Mouse (Mus musculus) intestine, embryonic 16.5 days (tissue): ENCODE results near the gene Ssr4. TPM values are rescaled to one million over a fixed set of nuclear protein-coding genes. Genes with fewer than 3 reads are reported as not detected.
"Not testable (repeated sequence)": the region's sequence is repeated elsewhere in the genome, so short reads cannot be mapped to it uniquely, and the experiment has no call there.

Experiments
- ATAC-seq: fragments of 200-750 bp; cut with Nextera tagmentation; 2 replicates; pipeline ENCODE4 v1.8.0; 2017; ENCODE audit warnings: moderate TSS enrichment, moderate library complexity
- H3K27ac ChIP-seq: fragments of 300-500 bp; sonication (generic); 2 replicates; pipeline ENCODE4 v1.5.1; 2014; ENCODE audit warnings: mild to moderate bottlenecking, low read length
- H3K27me3 ChIP-seq: fragments of 300-500 bp; sonication (generic); replicated peaks from 2 replicates; pipeline ENCODE4 v1.6.1; 2014; ENCODE audit warnings: low read length, control low read depth, mixed read lengths; ENCODE audit not compliant: control insufficient read depth, insufficient read depth
- H3K36me3 ChIP-seq: fragments of 300-500 bp; sonication (generic); 2 replicates; pipeline ENCODE4 v1.6.1; 2014; ENCODE audit warnings: low read length, control low read depth; ENCODE audit not compliant: control insufficient read depth, insufficient read depth
- H3K4me1 ChIP-seq: fragments of 300-500 bp; sonication (generic); 2 replicates; pipeline ENCODE4 v1.6.1; 2014; ENCODE audit warnings: low read length, control low read depth, mixed read lengths; ENCODE audit not compliant: control insufficient read depth, insufficient read depth
- H3K4me2 ChIP-seq: fragments of 300-500 bp; sonication (generic); 2 replicates; pipeline ENCODE4 v1.6.1; 2014; ENCODE audit warnings: low read depth, low read length, control low read depth
- H3K4me3 ChIP-seq: fragments of 300-500 bp; sonication (generic); 2 replicates; pipeline ENCODE4 v1.5.1; 2014; ENCODE audit warnings: mild to moderate bottlenecking, low read length
- H3K9ac ChIP-seq: fragments of 300-500 bp; sonication (generic); 2 replicates; pipeline ENCODE4 v1.6.1; 2014; ENCODE audit warnings: low read depth, low read length
- H3K9me3 ChIP-seq: fragments of 300-500 bp; sonication (generic); 2 replicates; pipeline ENCODE4 v1.6.1; 2016; ENCODE audit warnings: low read length, control low read depth; ENCODE audit not compliant: control insufficient read depth
- WGBS: fragments of 180-500 bp; shearing (Covaris S2); extraction: QIAGEN DNeasy Blood & Tissue Kit; methylation state at CpG from one replicate; pipeline ENCODE4 v1.1.7; 2014; 5-methylcytosine and 5-hydroxymethylcytosine counted together
- polyA plus RNA-seq: library from polyadenylated mRNA; unstranded; fragments of >200 nt; fragmentation: Nextera tagmentation; extraction: Ambion mirVana; gene quantifications from 2 replicates; pipeline ENCODE4 v1.2.1, GENCODE M21; 2015

Gene Ssr4
- 269 TPM in 2 replicates for polyA plus RNA-seq

DNA sequence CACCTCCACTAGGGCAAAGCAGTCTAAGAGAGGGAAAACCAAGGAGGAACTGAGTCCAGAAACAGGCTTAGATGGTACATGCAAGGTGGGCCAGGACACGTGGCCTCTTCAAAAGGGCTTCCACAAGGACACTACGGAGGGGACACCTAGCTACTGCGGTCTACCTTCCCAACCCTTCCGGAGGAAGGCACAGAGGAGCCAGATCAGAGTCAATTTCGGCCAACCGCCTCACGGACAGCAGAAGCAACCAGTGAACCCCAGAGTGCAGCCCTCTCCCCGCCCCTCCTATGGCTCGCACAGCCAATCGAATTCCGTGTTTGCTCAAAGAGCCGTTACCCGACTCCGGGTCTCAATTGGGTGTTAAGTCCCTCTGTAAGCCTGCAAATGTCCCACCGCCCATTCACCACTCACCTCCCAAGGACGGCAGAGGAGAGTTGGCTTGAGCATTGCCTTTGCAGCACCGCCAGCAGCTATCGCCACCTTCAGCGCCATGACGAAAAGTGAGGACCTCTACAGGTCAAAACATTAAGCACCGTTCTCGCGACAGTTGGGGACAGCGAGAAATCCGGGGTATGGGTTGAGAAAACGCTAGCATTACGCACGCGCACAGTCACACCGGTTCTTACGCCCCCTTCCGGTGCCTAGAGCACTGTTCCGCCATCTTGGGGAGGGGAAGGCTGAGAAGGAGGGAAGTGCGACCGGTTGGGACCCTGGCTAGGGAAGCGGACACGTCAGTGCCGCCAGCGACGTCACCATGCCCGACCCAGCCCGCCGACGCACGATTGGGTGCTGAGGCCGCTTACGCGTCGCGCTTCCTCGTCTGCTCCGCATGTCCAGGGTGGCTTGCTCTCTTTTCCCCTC is at the start of gene Ssr4, which contains the start of gene Idh3g:
Ssr4 (plus strand) TSS at position 665 of the 861 bp plus-strand sequence.
Idh3g (minus strand) TSS at position 534 of the 861 bp plus-strand sequence.
- peaks cover 11% of the 10 kb centered on the region; the same call in 1 of the 2 replicates for H3K4me1 ChIP-seq
- peak within 1 kb of the TSS; percentile 62 for H3K4me3 ChIP-seq
- 11% methylated on average over 49 of the region's 52 CpGs for WGBS
- H3K27ac ChIP-seq = peak within 1 kb of the TSS; percentile 86
- H3K9me3 ChIP-seq = no peaks in the 10 kb centered on the region
- H3K27me3 ChIP-seq = no peaks in the 10 kb centered on the region; the same call in 1 of the 2 replicates
- H3K9ac ChIP-seq = peak within 1 kb of the TSS; percentile 78
- ATAC-seq = peak; percentile 97
- no peaks in the 10 kb centered on the region for H3K36me3 ChIP-seq
- peak within 1 kb of the TSS; percentile 67 for H3K4me2 ChIP-seq

DNA sequence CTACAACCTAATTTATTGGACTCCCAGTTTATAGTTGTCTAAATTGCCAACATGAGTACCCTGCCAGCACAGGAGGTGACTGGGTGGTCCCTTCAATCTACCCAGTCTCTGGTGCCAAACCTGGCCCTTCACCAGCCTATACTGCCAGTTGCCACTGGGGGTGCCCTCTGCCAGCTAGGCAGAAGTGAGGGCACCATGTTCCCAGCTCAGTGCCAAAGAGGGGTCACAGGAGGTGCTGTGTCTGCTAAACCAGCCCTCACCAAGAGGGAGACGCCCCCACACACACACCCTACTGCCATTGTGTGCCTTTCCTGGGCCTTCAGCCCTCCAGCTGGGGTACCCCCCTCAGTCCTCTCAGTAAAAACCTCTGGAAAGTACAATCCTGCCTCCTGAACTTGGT is 48.7 kb upstream of the Ssr4 start:
- WGBS = 56% methylated on average over 1 of the region's 1 CpGs
- no peak overlapping the region for H3K9ac ChIP-seq
- no peak overlapping the region for H3K4me3 ChIP-seq
- H3K4me1 ChIP-seq = no peaks in the 10 kb centered on the region
- H3K9me3 ChIP-seq = no peaks in the 10 kb centered on the region
- no peak for ATAC-seq
- H3K36me3 ChIP-seq = no peaks in the 10 kb centered on the region
- no peak overlapping the region for H3K27ac ChIP-seq
- no peaks in the 10 kb centered on the region; the same call in 1 of the 2 replicates for H3K27me3 ChIP-seq
- H3K4me2 ChIP-seq = no peak overlapping the region

DNA sequence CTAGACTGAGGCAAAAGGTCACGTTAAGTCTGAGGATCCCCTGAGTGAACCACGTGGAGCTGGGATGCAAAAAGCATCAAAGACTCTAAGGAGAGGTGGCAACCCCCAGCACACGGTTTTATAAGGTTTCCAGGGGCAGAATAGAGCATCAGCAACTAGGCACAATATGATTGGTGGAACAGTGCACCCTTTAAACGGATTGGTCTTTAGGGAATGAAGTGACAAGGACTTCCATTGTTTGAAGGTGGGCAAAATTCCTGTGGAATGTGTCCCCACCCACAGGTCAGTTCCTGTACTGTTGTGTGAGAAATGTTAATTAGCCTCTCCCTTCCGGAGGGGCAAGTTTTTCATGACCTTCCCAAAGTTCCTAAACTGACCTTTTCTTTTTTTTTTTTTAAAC is 47.7 kb upstream of the Ssr4 start:
- 58% methylated on average over 5 of the region's 5 CpGs for WGBS
- H3K4me3 ChIP-seq = no peak overlapping the region
- no peaks in the 10 kb centered on the region; the same call in 1 of the 2 replicates for H3K27me3 ChIP-seq
- ATAC-seq = no peak
- H3K9me3 ChIP-seq = no peaks in the 10 kb centered on the region
- no peaks in the 10 kb centered on the region for H3K36me3 ChIP-seq
- no peaks in the 10 kb centered on the region for H3K4me1 ChIP-seq
- H3K9ac ChIP-seq = no peak overlapping the region
- no peak overlapping the region for H3K27ac ChIP-seq
- no peak overlapping the region for H3K4me2 ChIP-seq

DNA sequence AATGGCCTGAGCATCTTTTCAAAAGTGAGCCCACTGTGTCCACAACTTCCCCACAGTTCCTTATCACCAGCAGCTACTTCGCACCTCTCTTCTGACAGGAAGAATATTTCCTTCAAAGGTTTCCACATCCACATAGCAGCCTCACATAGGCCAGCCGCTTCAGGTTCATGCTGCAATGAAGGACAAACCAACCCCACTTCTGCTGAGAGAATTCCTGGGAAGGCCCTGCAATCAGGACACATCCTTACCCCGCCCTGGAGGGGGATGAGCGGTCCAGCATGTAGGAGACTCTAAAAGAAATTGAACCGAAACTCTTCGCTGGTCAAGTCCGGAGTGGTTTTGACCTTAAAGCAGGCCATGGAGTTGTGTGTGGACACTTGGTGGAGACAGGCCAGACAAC is 47.0 kb upstream of the Ssr4 start:
- H3K9ac ChIP-seq, H3K9me3 ChIP-seq, ATAC-seq, H3K36me3 ChIP-seq, H3K4me3 ChIP-seq, H3K4me2 ChIP-seq, H3K27me3 ChIP-seq, H3K27ac ChIP-seq, H3K4me1 ChIP-seq: not testable (repeated sequence)
- 96% methylated on average over 7 of the region's 7 CpGs for WGBS

DNA sequence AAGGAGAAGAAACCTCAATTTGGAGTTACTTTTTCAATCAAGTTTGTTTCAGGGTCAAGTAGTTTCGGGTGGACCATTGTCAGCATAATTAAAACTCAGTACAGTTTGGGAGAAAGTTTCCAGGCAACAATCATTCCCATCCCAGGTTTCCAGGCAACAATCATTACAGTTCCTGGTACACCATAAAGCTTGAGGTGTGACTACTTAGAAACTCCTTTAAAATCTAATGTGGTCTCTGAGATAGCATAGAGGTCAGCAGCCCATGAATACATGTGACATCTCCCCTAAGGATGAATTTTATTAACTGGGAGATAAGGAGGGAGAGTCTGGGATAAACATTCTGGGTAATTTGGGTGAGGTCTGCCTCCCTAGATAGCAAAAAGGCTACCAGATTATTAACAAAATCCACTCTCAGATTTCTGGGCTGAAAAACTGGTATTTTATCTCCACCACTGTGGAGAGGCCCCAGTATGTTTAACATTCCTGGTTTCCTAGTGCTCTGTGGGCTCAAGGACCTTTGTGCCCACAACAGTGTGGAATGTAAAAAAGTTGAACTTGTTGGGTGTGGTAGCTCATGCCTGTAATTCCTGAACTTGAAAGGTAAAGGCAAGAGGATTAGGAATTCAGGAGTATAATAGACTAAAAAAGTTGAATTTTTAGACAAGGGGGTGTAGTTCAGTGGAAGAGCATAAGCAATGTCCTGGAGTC is 41.9 kb upstream of the Ssr4 start:
- H3K27me3 ChIP-seq = no peaks in the 10 kb centered on the region
- H3K4me3 ChIP-seq = no peak overlapping the region
- no peak overlapping the region for H3K27ac ChIP-seq
- H3K4me2 ChIP-seq = no peak overlapping the region
- no peaks in the 10 kb centered on the region for H3K36me3 ChIP-seq
- ATAC-seq = peak; percentile 85
- no peaks in the 10 kb centered on the region for H3K4me1 ChIP-seq
- no peak overlapping the region for H3K9ac ChIP-seq
- no peaks in the 10 kb centered on the region for H3K9me3 ChIP-seq
- WGBS = 52% methylated on average over 1 of the region's 1 CpGs

DNA sequence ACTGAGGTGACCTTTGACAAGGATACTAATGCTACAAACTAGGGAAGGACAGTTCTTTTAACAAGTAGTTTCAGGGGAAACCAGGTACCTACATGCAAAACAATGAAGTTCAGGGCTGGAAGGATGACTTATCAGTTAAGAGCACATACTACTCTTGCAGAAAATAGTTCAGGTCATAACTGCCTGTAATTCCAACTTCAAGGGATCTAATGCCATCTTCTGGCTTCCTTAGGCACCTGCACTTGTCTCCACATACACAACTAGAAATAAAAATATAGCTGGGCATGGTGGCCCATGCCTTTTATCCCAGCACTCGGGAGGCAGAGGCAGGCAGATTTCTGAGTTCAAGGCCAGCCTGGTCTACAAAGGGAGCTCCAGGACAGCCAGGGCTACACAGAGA is 37.9 kb upstream of the Ssr4 start:
- 94% methylated on average over 1 of the region's 1 CpGs for WGBS
- Histone ChIP-seq H3K9me3 (no peaks in the 10 kb centered on the region), H3K4me3 (no peak overlapping the region), H3K9ac (no peak overlapping the region), H3K27me3 (no peaks in the 10 kb centered on the region), H3K36me3 (no peaks in the 10 kb centered on the region), H3K4me2 (no peak overlapping the region), H3K4me1 (no peaks in the 10 kb centered on the region), H3K27ac (no peak overlapping the region)
- ATAC-seq = no peak

DNA sequence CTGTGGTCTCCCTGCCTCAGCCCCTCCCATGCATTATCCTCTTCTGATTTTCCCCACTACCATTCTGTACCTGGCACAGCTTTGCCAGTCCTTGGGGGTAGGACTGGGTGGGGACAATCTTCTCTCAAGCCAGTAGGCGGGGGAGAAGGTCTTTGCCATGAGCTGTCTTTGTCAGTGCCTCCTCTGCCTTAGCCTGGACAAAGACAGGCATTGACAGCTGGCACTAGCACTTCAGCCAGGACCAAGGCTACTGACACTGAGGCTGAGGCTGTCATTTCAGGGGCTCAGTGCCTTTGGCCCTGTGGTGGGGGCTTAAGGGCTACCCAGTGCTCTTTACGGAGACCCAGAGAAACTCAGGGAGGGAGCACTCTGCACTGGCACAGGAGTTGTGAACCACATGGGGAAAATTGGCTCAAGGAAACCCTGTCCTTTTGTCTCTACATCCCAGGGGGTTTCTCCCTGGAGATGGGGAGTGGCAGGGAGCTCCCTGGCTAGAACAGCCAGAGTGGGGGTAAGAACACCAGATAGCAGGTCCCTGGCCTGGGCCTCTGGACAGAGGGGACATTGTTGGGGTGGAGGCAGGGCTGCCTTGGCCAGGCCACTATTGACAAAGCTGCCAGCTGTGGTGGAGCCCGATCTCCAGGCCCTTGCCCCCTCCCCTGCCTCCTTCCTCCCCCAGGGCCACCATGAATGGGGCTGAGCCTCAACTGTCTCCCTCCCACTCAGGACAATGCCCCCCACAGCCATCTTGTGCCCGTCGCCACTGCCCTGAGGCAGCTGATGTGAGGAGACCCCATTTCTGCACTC is 30.3 kb upstream of the Ssr4 start, which contains the start of gene Plxnb3:
Plxnb3 (plus strand) TSS at position 757 of the 807 bp plus-strand sequence.
- Histone ChIP-seq H3K4me3 (no peak within 1 kb of the TSS), H3K9ac (no peak within 1 kb of the TSS), H3K27ac (no peak within 1 kb of the TSS), H3K9me3 (no peaks in the 10 kb centered on the region), H3K36me3 (no peaks in the 10 kb centered on the region), H3K4me1 (no peaks in the 10 kb centered on the region), H3K27me3 (no peaks in the 10 kb centered on the region; the same call in 1 of the 2 replicates), H3K4me2 (no peak within 1 kb of the TSS)
- 64% methylated on average over 5 of the region's 5 CpGs for WGBS
- no peak for ATAC-seq

DNA sequence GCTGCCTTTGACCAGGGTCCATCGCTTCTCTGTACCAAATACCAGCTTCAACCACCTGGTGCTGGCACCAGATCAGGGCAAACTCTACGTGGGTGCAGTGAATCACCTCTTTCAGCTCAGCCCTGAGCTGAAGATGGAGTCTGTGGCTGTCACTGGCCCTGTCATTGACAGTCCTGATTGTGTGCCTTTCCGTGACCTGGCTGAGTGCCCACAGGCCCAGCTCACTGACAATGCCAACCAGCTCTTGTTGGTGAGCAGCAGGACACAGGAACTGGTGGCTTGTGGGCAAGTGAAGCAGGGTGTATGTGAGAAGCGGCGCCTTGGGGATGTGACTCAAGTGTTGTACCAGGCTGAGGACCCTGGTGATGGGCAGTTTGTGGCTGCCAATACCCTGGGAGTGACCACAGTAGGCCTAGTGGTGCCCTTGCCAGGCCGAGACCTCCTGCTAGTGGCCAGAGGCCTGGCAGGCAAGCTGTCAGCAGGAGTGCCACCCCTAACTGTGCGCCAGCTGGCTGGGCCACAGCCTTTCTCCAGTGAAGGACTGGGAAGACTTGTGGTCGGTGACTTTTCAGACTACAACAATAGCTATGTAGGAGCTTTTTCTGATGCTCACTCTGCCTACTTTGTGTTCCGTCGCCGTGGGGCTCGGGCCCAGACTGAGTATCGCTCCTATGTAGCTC is 28.1 kb upstream of the Ssr4 start:
- H3K9ac ChIP-seq = no peak overlapping the region
- WGBS = 84% methylated on average over 13 of the region's 13 CpGs
- H3K9me3 ChIP-seq = no peaks in the 10 kb centered on the region
- H3K27me3 ChIP-seq = no peaks in the 10 kb centered on the region; the same call in 1 of the 2 replicates
- H3K27ac ChIP-seq = no peak overlapping the region
- H3K4me3 ChIP-seq = no peak overlapping the region
- H3K4me1 ChIP-seq = no peaks in the 10 kb centered on the region
- ATAC-seq = no peak
- no peaks in the 10 kb centered on the region for H3K36me3 ChIP-seq
- H3K4me2 ChIP-seq = no peak overlapping the region
